Mouse (Mus musculus) layer of hippocampus, postnatal 25 days (tissue): ENCODE data around the gene Zdhhc14. TPM values are rescaled to one million over a fixed set of nuclear protein-coding genes. Genes with fewer than 3 reads are reported as not detected.
A peak's percentile ranks its signal among the peaks of the same experiment; 100 is the strongest.

Experiments
- DNase-seq, 2 experiments: peaks; one replicate each; pipeline ENCODE4 v3.0.0; 2022; ENCODE audit warnings: mixed read lengths in 2 of 2, low spot score in 1 of 2; ENCODE audit errors: extremely low spot score in 1 of 2
- total RNA-seq, 2 experiments: library from RNA; stranded (reverse); gene quantifications; 2 replicates each; pipeline ENCODE4 v1.2.3; 2021

Gene Zdhhc14
- total RNA-seq, 2 experiments from 2014 or later: 47.2 to 49.3 TPM

- no peak for DNase-seq
Measured at GRCm38 (mm10) chr17:5763768-5764167, 271.4 kb downstream of the Zdhhc14 start.

- DNase-seq: no peak
Measured at GRCm38 (mm10) chr17:5764270-5764669, 271.9 kb downstream of the Zdhhc14 start.

- no peak for DNase-seq
Measured at GRCm38 (mm10) chr17:5765746-5766145, 273.4 kb downstream of the Zdhhc14 start.

GRCm38 (mm10) chr17:5768164-5768705 is 275.9 kb downstream of the Zdhhc14 start:
- DNase-seq: no peak

- no peak for DNase-seq
Measured at GRCm38 (mm10) chr17:5768810-5769520, 276.6 kb downstream of the Zdhhc14 start.

- no peak for DNase-seq
Measured at GRCm38 (mm10) chr17:5769776-5770175, 277.4 kb downstream of the Zdhhc14 start.

GRCm38 (mm10) chr17:5770265-5771249 is 278.2 kb downstream of the Zdhhc14 start:
- no peak for DNase-seq

GRCm38 (mm10) chr17:5780213-5780975 is 288.0 kb downstream of the Zdhhc14 start:
- DNase-seq: no peak

- DNase-seq: peak in 1 of 2 experiments; percentile 3
Measured at GRCm38 (mm10) chr17:5785238-5785637, 292.9 kb downstream of the Zdhhc14 start.

GRCm38 (mm10) chr17:5792164-5792791 is 299.9 kb downstream of the Zdhhc14 start:
- no peak for DNase-seq

GRCm38 (mm10) chr17:5793593-5793992 is 301.2 kb downstream of the Zdhhc14 start:
- DNase-seq: no peak

- no peak for DNase-seq
Measured at GRCm38 (mm10) chr17:5794276-5794675, 301.9 kb downstream of the Zdhhc14 start.

GRCm38 (mm10) chr17:5795369-5795768 is 303.0 kb downstream of the Zdhhc14 start:
- DNase-seq: no peak

GRCm38 (mm10) chr17:5795878-5796277 is 303.5 kb downstream of the Zdhhc14 start:
- DNase-seq: peak in 1 of 2 experiments; percentile 59

GRCm38 (mm10) chr17:5797124-5797760 is 304.9 kb downstream of the Zdhhc14 start:
- DNase-seq: no peak

GRCm38 (mm10) chr17:5798221-5798801 is 306.0 kb downstream of the Zdhhc14 start:
- DNase-seq: peak in 1 of 2 experiments; percentile 0

- DNase-seq: no peak
Measured at GRCm38 (mm10) chr17:5798900-5799299, 306.5 kb downstream of the Zdhhc14 start.

- no peak for DNase-seq
Measured at GRCm38 (mm10) chr17:5799396-5800021, 307.2 kb downstream of the Zdhhc14 start.
